Mouse (Mus musculus) monocyte, adult 5-6 weeks (primary cell): ENCODE measurements around the gene E2f8. TPM values are rescaled to one million over a fixed set of nuclear protein-coding genes. Genes with fewer than 3 reads are reported as not detected.

ENCODE experiments used
- ATAC-seq: fragments of 153-309, 156-312 bp; replicated peaks from 2 replicates; pipeline ENCODE4 v1.8.0; 2017; ENCODE audit warnings: mild to moderate bottlenecking; ENCODE audit not compliant: low TSS enrichment, insufficient number of reproducible peaks, severe bottlenecking, poor library complexity, low FRiP score
- total RNA-seq: library from RNA; stranded (forward); fragments of 200-1000, 200-491, 200-594 nt; gene quantifications from 3 replicates; pipeline ENCODE4 v1.2.3, GENCODE M21; 2017

The E2f8 gene
- total RNA-seq, 1 experiment from 2014 or later, result 5.0 TPM

GRCm38 (mm10) chr7:48894763-48895162, 13.4 kb upstream of the E2f8 start:
- no peak for ATAC-seq

GRCm38 (mm10) chr7:48894152-48894551, 12.8 kb upstream of the E2f8 start:
- ATAC-seq, result 0 out of 2 replicates have a peak, but pooled peaks have one; percentile 47

- no peak for ATAC-seq
Observed at GRCm38 (mm10) chr7:48893093-48893492, 11.7 kb upstream of the E2f8 start.

- ATAC-seq, result no peak
Observed at GRCm38 (mm10) chr7:48891029-48891428, 9.6 kb upstream of the E2f8 start.

GRCm38 (mm10) chr7:48888751-48889150, 7.4 kb upstream of the E2f8 start:
- no peak for ATAC-seq

- ATAC-seq, result no peak
Observed at GRCm38 (mm10) chr7:48887973-48888372, 6.6 kb upstream of the E2f8 start.

DNA sequence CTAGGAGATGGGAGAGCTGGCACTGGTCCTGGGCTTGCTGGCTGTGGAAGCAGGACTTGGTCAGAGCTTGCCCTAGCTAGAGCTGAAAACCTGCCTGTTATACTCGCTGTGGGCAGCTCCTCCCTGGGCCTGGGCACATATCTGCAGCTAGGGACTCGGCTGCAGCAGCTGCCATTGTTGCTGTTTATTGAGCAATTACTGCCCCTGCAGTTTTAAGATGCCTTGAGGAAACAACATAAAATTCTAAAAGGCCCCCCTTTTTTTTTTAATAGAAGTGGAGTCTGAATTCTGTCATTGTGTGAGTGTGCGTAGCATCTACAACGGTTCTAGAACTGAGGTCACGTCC, 2.8 kb upstream of the E2f8 start:
- ATAC-seq, result no peak

GRCm38 (mm10) chr7:48883525-48884265, 2.3 kb upstream of the E2f8 start:
- ATAC-seq, result no peak

- ATAC-seq, result peak; percentile 60
Observed at GRCm38 (mm10) chr7:48881971-48882609, 694 bp upstream of the E2f8 start.

DNA sequence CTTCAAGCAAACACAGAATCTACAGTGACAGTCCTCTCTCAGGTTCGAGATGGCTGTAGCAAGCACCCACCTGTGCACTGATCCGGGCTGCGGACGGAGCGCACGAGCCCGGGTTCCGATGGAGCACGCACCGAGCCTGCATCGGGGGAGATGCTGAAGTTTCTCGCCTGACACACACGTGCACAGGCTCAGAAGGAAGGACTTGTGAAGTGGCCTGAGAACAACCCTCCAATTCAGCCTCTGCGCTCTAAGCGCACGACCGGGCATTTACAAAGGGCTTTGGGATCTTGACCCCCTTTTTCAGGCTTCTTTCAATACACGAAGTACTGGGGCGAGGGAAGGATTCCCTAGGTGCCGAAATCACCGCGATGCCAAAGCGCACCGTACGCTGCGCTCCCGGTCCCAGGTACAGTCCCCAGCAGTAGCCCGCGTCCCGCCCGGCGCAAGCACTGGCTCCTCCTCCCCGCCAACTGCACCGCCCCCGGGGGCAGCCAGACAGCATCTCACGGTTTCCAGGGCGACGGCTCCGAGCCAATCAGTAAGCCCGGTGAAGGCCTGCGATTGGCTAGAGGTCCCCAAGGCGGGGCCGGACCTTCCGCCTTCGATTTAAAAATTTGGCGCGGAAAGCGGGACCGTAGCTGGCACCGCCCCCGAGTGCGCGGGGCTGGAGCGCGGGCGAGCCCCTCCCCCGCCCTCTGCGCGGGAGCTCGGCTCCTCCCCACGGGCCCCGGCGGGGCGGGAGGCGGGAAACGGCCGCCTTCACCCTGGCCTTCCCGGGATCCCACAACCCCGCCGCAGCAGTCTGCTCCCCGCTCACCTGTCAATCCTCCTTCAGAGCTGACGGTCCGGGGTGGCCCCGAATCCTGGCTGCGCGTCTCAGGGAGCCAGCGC, 560 bp downstream of the E2f8 start:
- ATAC-seq, result peak; percentile 95

GRCm38 (mm10) chr7:48879574-48879973, 1.8 kb downstream of the E2f8 start:
- ATAC-seq, result no peak

DNA sequence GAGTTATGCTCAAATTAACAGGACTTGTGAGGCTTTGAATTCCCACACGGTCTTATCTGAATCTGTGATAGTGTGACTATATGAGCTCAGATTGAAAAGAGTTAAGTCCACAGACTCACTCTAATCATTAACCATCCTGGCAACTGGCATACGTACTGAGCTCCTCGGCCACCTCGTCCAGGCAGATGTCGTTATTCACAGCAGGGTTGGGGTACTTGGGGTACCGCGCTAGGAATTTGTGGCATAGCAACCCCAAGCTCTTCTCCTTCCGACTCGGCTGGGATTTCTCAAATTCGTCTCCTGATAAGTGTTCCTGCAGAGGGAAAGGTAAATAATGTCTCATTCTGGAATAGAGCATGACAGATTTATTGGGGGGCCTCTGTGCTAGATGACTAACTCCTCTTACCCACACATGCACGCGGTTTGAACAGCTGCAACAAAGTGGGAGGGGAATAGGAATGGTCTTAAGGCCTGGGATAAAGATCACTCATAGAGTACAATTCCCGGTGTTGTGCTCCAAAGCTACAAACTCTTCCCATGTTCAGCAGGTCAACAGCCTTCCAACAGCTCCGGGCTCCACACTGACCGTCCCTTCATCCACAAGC, 3.5 kb downstream of the E2f8 start:
- ATAC-seq, result no peak

DNA sequence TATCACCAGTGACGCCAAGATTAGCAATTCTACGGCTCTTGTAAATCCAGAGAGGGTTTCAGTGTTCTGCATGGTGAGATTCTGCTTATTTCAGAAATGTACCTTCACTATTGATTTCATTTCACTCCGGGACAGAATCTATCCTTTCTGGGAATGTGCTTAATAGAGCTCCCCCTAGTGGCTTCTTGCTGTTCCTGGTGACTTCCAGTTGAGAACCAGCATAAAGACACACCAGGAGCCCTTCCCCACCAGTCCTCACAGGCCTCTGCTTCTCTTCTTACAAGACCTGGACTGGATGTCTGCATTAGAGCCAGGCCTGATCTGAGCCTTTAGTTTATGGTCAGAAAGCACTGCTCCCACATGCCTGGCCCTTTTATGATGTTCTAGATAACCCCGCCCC, 4.9 kb downstream of the E2f8 start:
- ATAC-seq, result 0 out of 2 replicates have a peak, but pooled peaks have one; percentile 10

- no peak for ATAC-seq
Observed at GRCm38 (mm10) chr7:48875096-48875495, 6.3 kb downstream of the E2f8 start.

GRCm38 (mm10) chr7:48871292-48871691, 10.1 kb downstream of the E2f8 start:
- no peak for ATAC-seq

GRCm38 (mm10) chr7:48870579-48871180, 10.7 kb downstream of the E2f8 start:
- ATAC-seq, result no peak

DNA sequence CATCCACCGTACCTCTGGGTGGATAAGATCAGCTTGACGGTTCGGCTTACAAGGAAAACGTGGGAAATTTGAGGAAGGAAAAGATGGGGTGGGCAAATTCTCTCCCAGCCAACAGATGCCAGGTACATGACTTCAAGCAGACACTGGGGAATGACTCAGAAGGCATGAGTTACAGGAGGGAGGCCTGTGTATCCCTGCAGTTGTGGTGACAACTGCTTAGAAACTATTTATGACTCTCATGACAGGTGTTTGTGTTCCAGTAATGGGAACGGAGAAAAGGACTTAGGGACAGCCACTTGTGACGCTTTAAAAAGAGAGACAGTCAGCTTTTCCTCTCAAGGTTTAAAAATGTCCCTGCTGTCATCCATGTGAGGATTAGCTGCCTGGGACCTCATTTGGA, 11.3 kb downstream of the E2f8 start:
- no peak for ATAC-seq

GRCm38 (mm10) chr7:48867576-48867975, 13.8 kb downstream of the E2f8 start:
- ATAC-seq, result no peak
